Mouse (Mus musculus) v-Abl transformed pro-B cells (cell line): Measurements from ENCODE around the gene Osgin1.

Experiments
- in situ Hi-C, 2 experiments: fragments of 400-800 bp; cut with MboI; formaldehyde crosslinking; loops; one replicate each; pipeline ENCODE4 v1.15.1; 2025; ENCODE audit not compliant: unreplicated experiment in 2 of 2

Osgin1 gene

GRCm38 (mm10) chr8:119422123-119422711 lies 11.7 kb upstream of the Osgin1 start:
- in situ Hi-C loops, result no loop called here

- in situ Hi-C loops, result no loop called here
These were observed 10.2 kb upstream of the Osgin1 start for GRCm38 (mm10) chr8:119423631-119424141.

- in situ Hi-C loops, result no loop called here
These were observed 9.7 kb upstream of the Osgin1 start for GRCm38 (mm10) chr8:119424199-119424733.

- in situ Hi-C loops, result no loop called here
These were observed 9.2 kb upstream of the Osgin1 start for GRCm38 (mm10) chr8:119424740-119425139.

- in situ Hi-C loops, result no loop called here
These were observed 8.4 kb upstream of the Osgin1 start for GRCm38 (mm10) chr8:119425533-119425932.

GRCm38 (mm10) chr8:119426069-119426735 lies 7.7 kb upstream of the Osgin1 start:
- in situ Hi-C loops, result no loop called here

- in situ Hi-C loops, result no loop called here
These were observed 6.1 kb upstream of the Osgin1 start for GRCm38 (mm10) chr8:119427634-119428349.

- in situ Hi-C loops, result no loop called here
These were observed 5.6 kb upstream of the Osgin1 start for GRCm38 (mm10) chr8:119428350-119428740.

GRCm38 (mm10) chr8:119428766-119429327 lies 5.1 kb upstream of the Osgin1 start:
- in situ Hi-C loops, result no loop called here

GRCm38 (mm10) chr8:119429552-119429951 lies 4.4 kb upstream of the Osgin1 start:
- in situ Hi-C loops, result no loop called here

GRCm38 (mm10) chr8:119430250-119430649 lies 3.7 kb upstream of the Osgin1 start:
- in situ Hi-C loops, result loop anchor here in 1 of 2 experiments (10.0 kb wide), 1 partner anchor 485 kb away; the partner anchor contains the start of genes Gm20388 and Usp10

- in situ Hi-C loops, result loop anchor here in 1 of 2 experiments (10.0 kb wide), 1 partner anchor 484 kb away; the partner anchor contains the start of genes Gm20388 and Usp10
These were observed 3.2 kb upstream of the Osgin1 start for GRCm38 (mm10) chr8:119430690-119431089.

GRCm38 (mm10) chr8:119432372-119432771 lies 1.6 kb upstream of the Osgin1 start:
- in situ Hi-C loops, result loop anchor here in 1 of 2 experiments (10.0 kb wide), 1 partner anchor 482 kb away; the partner anchor contains the start of genes Gm20388 and Usp10

GRCm38 (mm10) chr8:119434569-119434968 lies 645 bp downstream of the Osgin1 start:
- in situ Hi-C loops, result loop anchor here in 1 of 2 experiments (10.0 kb wide), 1 partner anchor 480 kb away; the partner anchor contains the start of genes Gm20388 and Usp10

- in situ Hi-C loops, result loop anchor here (5.0 to 10.0 kb wide), 2 partner anchors 172 to 479 kb away; partner anchors contain the start of genes Gm20388 (in 1 of the 2), Taf1c (in 1 of the 2) and Usp10 (in 1 of the 2)
These were observed 1.6 kb downstream of the Osgin1 start for GRCm38 (mm10) chr8:119435527-119435926.

GRCm38 (mm10) chr8:119436331-119436730 lies 2.4 kb downstream of the Osgin1 start:
- in situ Hi-C loops, result loop anchor here (5.0 to 10.0 kb wide), 2 partner anchors 171 to 478 kb away; partner anchors contain the start of genes Gm20388 (in 1 of the 2), Taf1c (in 1 of the 2) and Usp10 (in 1 of the 2)

- in situ Hi-C loops, result loop anchor here (5.0 to 10.0 kb wide), 2 partner anchors 170 to 478 kb away; partner anchors contain the start of genes Gm20388 (in 1 of the 2), Taf1c (in 1 of the 2) and Usp10 (in 1 of the 2)
These were observed 3.0 kb downstream of the Osgin1 start for GRCm38 (mm10) chr8:119436933-119437332.

GRCm38 (mm10) chr8:119437506-119437905 lies 3.6 kb downstream of the Osgin1 start:
- in situ Hi-C loops, result loop anchor here (5.0 to 10.0 kb wide), 2 partner anchors 170 to 477 kb away; partner anchors contain the start of genes Gm20388 (in 1 of the 2), Taf1c (in 1 of the 2) and Usp10 (in 1 of the 2)

GRCm38 (mm10) chr8:119438876-119439275 lies 5.0 kb downstream of the Osgin1 start:
- in situ Hi-C loops, result loop anchor here (5.0 to 10.0 kb wide), 2 partner anchors 168 to 476 kb away; partner anchors contain the start of genes Gm20388 (in 1 of the 2), Taf1c (in 1 of the 2) and Usp10 (in 1 of the 2)
